Mouse (Mus musculus) thymus, postnatal 0 days (tissue): Measurements from ENCODE around the gene Rai2. TPM values are rescaled to one million over a fixed set of nuclear protein-coding genes. Genes with fewer than 3 reads are reported as not detected.
A peak's percentile ranks its signal among the peaks of the same experiment; 100 is the strongest.

Experiments
- DNase-seq: peaks from one replicate; pipeline ENCODE4 v3.0.0-alpha.2; 2015; ENCODE audit warnings: low spot score
- polyA plus RNA-seq: library from polyadenylated mRNA; unstranded; fragments of >200 nt; fragmentation: Nextera tagmentation; extraction: Ambion mirVana; gene quantifications from 2 replicates; pipeline ENCODE4 v1.2.1, GENCODE M21; 2015

Rai2 gene
- polyA plus RNA-seq, 1 experiment from 2014 or later: 0.27 TPM

DNA sequence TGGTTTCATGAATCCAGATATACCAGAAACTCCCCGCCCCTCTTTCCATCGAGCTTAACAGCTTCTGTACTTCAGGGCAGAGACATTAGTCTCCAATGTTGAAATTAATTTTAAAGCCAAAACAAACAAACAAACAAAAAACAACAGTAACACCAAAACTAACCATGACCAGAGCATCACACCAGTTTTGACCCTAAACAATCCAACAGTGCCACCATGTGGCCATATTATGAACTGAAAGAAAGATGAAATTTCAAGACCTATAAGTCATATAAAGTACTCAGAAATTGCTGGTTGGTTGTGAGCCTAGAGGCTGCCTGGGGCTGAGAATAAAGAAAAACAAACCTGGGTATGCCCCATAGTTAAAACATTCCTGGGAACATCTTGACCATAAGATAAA, 109.3 kb downstream of the Rai2 start:
- DNase-seq: peak; percentile 33
